Mouse (Mus musculus): Measurements from ENCODE around the gene Ccdc57.

Ccdc57 gene

GRCm38 (mm10) chr11:120822831-120823550 lies 109.7 kb downstream of the Ccdc57 start:
- CTCF ChIA-PET = interaction anchor here (0.8 kb wide), 1 partner anchor 331 kb away, joined by 3 read pairs; the partner anchor contains the start of gene Slc25a10

GRCm38 (mm10) chr11:120822321-120822720 lies 110.4 kb downstream of the Ccdc57 start:
- CTCF ChIA-PET = interaction anchor here (0.6 kb wide), 1 partner anchor 265 kb away, joined by 6 read pairs; no protein-coding TSS in a partner anchor

GRCm38 (mm10) chr11:120821076-120821922 lies 111.4 kb downstream of the Ccdc57 start:
- CTCF ChIA-PET = interaction anchor here (0.6 kb wide), 1 partner anchor 264 kb away, joined by 6 read pairs; no protein-coding TSS in a partner anchor

- CTCF ChIA-PET = no interaction called here
Measured at GRCm38 (mm10) chr11:120820546-120820945, 112.1 kb downstream of the Ccdc57 start.

- CTCF ChIA-PET = no interaction called here
Measured at GRCm38 (mm10) chr11:120819556-120819955, 113.1 kb downstream of the Ccdc57 start.

GRCm38 (mm10) chr11:120818251-120818650 lies 114.4 kb downstream of the Ccdc57 start:
- CTCF ChIA-PET = no interaction called here

- CTCF ChIA-PET = no interaction called here
Measured at GRCm38 (mm10) chr11:120817358-120817757, 115.3 kb downstream of the Ccdc57 start.

GRCm38 (mm10) chr11:120812068-120812467 lies 120.6 kb downstream of the Ccdc57 start:
- CTCF ChIA-PET = no interaction called here

GRCm38 (mm10) chr11:120808010-120808409 lies 124.7 kb downstream of the Ccdc57 start:
- CTCF ChIA-PET = no interaction called here

- CTCF ChIA-PET = no interaction called here
Measured at GRCm38 (mm10) chr11:120805375-120806298, 127.0 kb downstream of the Ccdc57 start.

- CTCF ChIA-PET = no interaction called here
Measured at GRCm38 (mm10) chr11:120804769-120805168, 127.9 kb downstream of the Ccdc57 start.

GRCm38 (mm10) chr11:120804274-120804673 lies 128.4 kb downstream of the Ccdc57 start:
- CTCF ChIA-PET = no interaction called here

- CTCF ChIA-PET = interaction anchor here (0.7 kb wide), 1 partner anchor 890 kb away, joined by 17 read pairs; no protein-coding TSS in a partner anchor
Measured at GRCm38 (mm10) chr11:120800061-120800904, 132.4 kb downstream of the Ccdc57 start.

GRCm38 (mm10) chr11:120799316-120799890 lies 133.3 kb downstream of the Ccdc57 start:
- CTCF ChIA-PET = interaction anchor here (0.5 to 0.7 kb wide), 3 partner anchors 64 to 889 kb away, joined by 3 to 17 read pairs (median 4); no protein-coding TSS in a partner anchor

GRCm38 (mm10) chr11:120798244-120798643 lies 134.4 kb downstream of the Ccdc57 start:
- CTCF ChIA-PET = interaction anchor here (0.6 to 0.8 kb wide), 2 partner anchors 192 to 428 kb away, joined by 3 to 4 read pairs; no protein-coding TSS in a partner anchor

GRCm38 (mm10) chr11:120796614-120796946 lies 136.1 kb downstream of the Ccdc57 start:
- CTCF ChIA-PET = no interaction called here

GRCm38 (mm10) chr11:120795756-120796613 lies 136.7 kb downstream of the Ccdc57 start, which contains the start of gene Dus1l:
Gene Dus1l (minus strand): TSS chr11:120796403.
- CTCF ChIA-PET = interaction anchor here (0.5 kb wide), 1 partner anchor 73 kb away, joined by 7 read pairs; no protein-coding TSS in a partner anchor

GRCm38 (mm10) chr11:120792652-120793051 lies 140.0 kb downstream of the Ccdc57 start:
- CTCF ChIA-PET = no interaction called here

GRCm38 (mm10) chr11:120789810-120790209 lies 142.9 kb downstream of the Ccdc57 start:
- CTCF ChIA-PET = no interaction called here
